Mouse (Mus musculus) gastrocnemius, adult 8-10 months (tissue): ENCODE results near the gene Mki67. TPM values are rescaled to one million over a fixed set of nuclear protein-coding genes. Genes with fewer than 3 reads are reported as not detected.

Source experiments
- DNase-seq, 2 experiments: peaks; one replicate each; pipeline ENCODE4 v3.0.0; 2022; ENCODE audit warnings: low spot score in 2 of 2
- total RNA-seq, 4 experiments: library from RNA; stranded (reverse); gene quantifications; 2 replicates each; pipeline ENCODE4 v1.2.4; 2022

Gene Mki67
- total RNA-seq = under 1 TPM in 3 of 4 experiments, not detected in 1; 0.02 to 0.38 (median 0.10) TPM

GRCm38 (mm10) chr7:135715642-135716444, at the start of gene Mki67:
Gene Mki67, minus strand, starts transcription at chr7:135716361.
- DNase-seq = no peak

GRCm38 (mm10) chr7:135763311-135763710, 47.1 kb upstream of the Mki67 start:
- no peak for DNase-seq

GRCm38 (mm10) chr7:135758754-135759510, 42.8 kb upstream of the Mki67 start:
- DNase-seq = no peak

- no peak for DNase-seq
Measured at GRCm38 (mm10) chr7:135758171-135758570, 42.0 kb upstream of the Mki67 start.

- no peak for DNase-seq
Measured at GRCm38 (mm10) chr7:135756984-135757586, 40.9 kb upstream of the Mki67 start.

GRCm38 (mm10) chr7:135748986-135749385, 32.8 kb upstream of the Mki67 start:
- no peak for DNase-seq

GRCm38 (mm10) chr7:135747072-135747471, 30.9 kb upstream of the Mki67 start:
- DNase-seq = no peak

GRCm38 (mm10) chr7:135746528-135746927, 30.4 kb upstream of the Mki67 start:
- no peak for DNase-seq

GRCm38 (mm10) chr7:135745091-135745490, 28.9 kb upstream of the Mki67 start:
- DNase-seq = no peak

- no peak for DNase-seq
Measured at GRCm38 (mm10) chr7:135740453-135740852, 24.3 kb upstream of the Mki67 start.

GRCm38 (mm10) chr7:135736581-135736886, 20.4 kb upstream of the Mki67 start:
- DNase-seq = no peak

GRCm38 (mm10) chr7:135735691-135736580, 19.8 kb upstream of the Mki67 start:
- peak; percentile 64 for DNase-seq

GRCm38 (mm10) chr7:135734911-135735646, 18.9 kb upstream of the Mki67 start:
- no peak for DNase-seq

GRCm38 (mm10) chr7:135734379-135734778, 18.2 kb upstream of the Mki67 start:
- DNase-seq = no peak

- DNase-seq = no peak
Measured at GRCm38 (mm10) chr7:135728038-135728437, 11.9 kb upstream of the Mki67 start.

- DNase-seq = no peak
Measured at GRCm38 (mm10) chr7:135726707-135727106, 10.5 kb upstream of the Mki67 start.

- DNase-seq = no peak
Measured at GRCm38 (mm10) chr7:135723672-135724341, 7.6 kb upstream of the Mki67 start.

GRCm38 (mm10) chr7:135722011-135722838, 6.1 kb upstream of the Mki67 start:
- DNase-seq = no peak

GRCm38 (mm10) chr7:135721436-135721992, 5.4 kb upstream of the Mki67 start:
- DNase-seq = no peak
